Mouse (Mus musculus): ENCODE measurements around the gene Snu13. TPM values are rescaled to one million over a fixed set of nuclear protein-coding genes. Genes with fewer than 3 reads are reported as not detected.

Snu13 gene
- 10 to 100 TPM; 48.6 to 53.8 TPM for total RNA-seq (2021)
- long read RNA-seq, experiment 1, transcript Snu13-202 (3 exons, 2,077 nt) = major isoform, 118 of 121 reads
- long read RNA-seq, experiment 1, partial matches to known transcripts = 0 of 121 reads
- long read RNA-seq, experiment 1, other reads (novel, unspliced or antisense) = 2 of 121 reads
- long read RNA-seq, experiment 2, transcript Snu13-202 (3 exons, 2,077 nt) = major isoform, 81 of 85 reads
- long read RNA-seq, experiment 2, partial matches to known transcripts = 0 of 85 reads
- long read RNA-seq, experiment 2, other reads (novel, unspliced or antisense) = 4 of 85 reads

GRCm38 (mm10) chr15:82047080-82047883 is at the start of gene Snu13:
Gene Snu13 (minus strand): TSS chr15:82047598.
- DNase-seq = peak; percentile 90 to 95
- intact Hi-C loops (cut with DNase I) = no loop called here

GRCm38 (mm10) chr15:82091061-82091460 is 43.7 kb upstream of the Snu13 start:
- intact Hi-C loops (cut with DNase I) = no loop called here

GRCm38 (mm10) chr15:82087266-82087665 is 39.9 kb upstream of the Snu13 start:
- DNase-seq = no peak
- intact Hi-C loops (cut with DNase I) = no loop called here

More at GRCm38 (mm10) chr15:82091061-82091460, 43.7 kb upstream of the Snu13 start:
- DNase-seq = no peak

- intact Hi-C loops (cut with DNase I) = no loop called here
- no peak for DNase-seq
Observed at GRCm38 (mm10) chr15:82086131-82086530, 38.7 kb upstream of the Snu13 start.

- no peak for DNase-seq
- intact Hi-C loops (cut with DNase I) = no loop called here
Observed at GRCm38 (mm10) chr15:82085606-82086005, 38.2 kb upstream of the Snu13 start.

GRCm38 (mm10) chr15:82081161-82081560 is 33.8 kb upstream of the Snu13 start:
- peak; percentile 8 to 10 for DNase-seq
- intact Hi-C loops (cut with DNase I) = loop anchor here (1.0 kb wide), 1 partner anchor 21 kb away; no protein-coding TSS in a partner anchor

GRCm38 (mm10) chr15:82079883-82080282 is 32.5 kb upstream of the Snu13 start:
- intact Hi-C loops (cut with DNase I) = no loop called here
- no peak for DNase-seq

- intact Hi-C loops (cut with DNase I) = no loop called here
- no peak for DNase-seq
Observed at GRCm38 (mm10) chr15:82073490-82073889, 26.1 kb upstream of the Snu13 start.

- intact Hi-C loops (cut with DNase I) = no loop called here
- no peak for DNase-seq
Observed at GRCm38 (mm10) chr15:82071816-82072469, 24.5 kb upstream of the Snu13 start.

- DNase-seq = no peak
- intact Hi-C loops (cut with DNase I) = no loop called here
Observed at GRCm38 (mm10) chr15:82069898-82070297, 22.5 kb upstream of the Snu13 start, which contains the start of gene Mei1. Gene Mei1 (plus strand): TSS chr15:82069996.

GRCm38 (mm10) chr15:82065511-82065910 is 18.1 kb upstream of the Snu13 start:
- peak; percentile 65 to 87 for DNase-seq
- intact Hi-C loops (cut with DNase I) = loop anchor here (1.0 to 2.0 kb wide), 4 partner anchors 42 to 171 kb away; no protein-coding TSS in a partner anchor

- no peak for DNase-seq
- intact Hi-C loops (cut with DNase I) = loop anchor here (2.0 kb wide), 2 partner anchors 77 to 101 kb away; no protein-coding TSS in a partner anchor
Observed at GRCm38 (mm10) chr15:82063909-82064308, 16.5 kb upstream of the Snu13 start.

GRCm38 (mm10) chr15:82058719-82059201 is 11.4 kb upstream of the Snu13 start, which contains the start of gene 4930407I10Rik:
Gene 4930407I10Rik (plus strand): TSS chr15:82059151.
- intact Hi-C loops (cut with DNase I) = no loop called here
- no peak for DNase-seq

GRCm38 (mm10) chr15:82052544-82052943 is 5.1 kb upstream of the Snu13 start:
- DNase-seq = no peak
- intact Hi-C loops (cut with DNase I) = no loop called here

GRCm38 (mm10) chr15:82046246-82046891 is 1.0 kb downstream of the Snu13 start:
- no peak for DNase-seq
- intact Hi-C loops (cut with DNase I) = no loop called here

- intact Hi-C loops (cut with DNase I) = loop anchor here (5.0 kb wide), 1 partner anchor 87 kb away; no protein-coding TSS in a partner anchor
- no peak for DNase-seq
Observed at GRCm38 (mm10) chr15:82044166-82044784, 3.1 kb downstream of the Snu13 start.

- DNase-seq = peak; percentile 30 to 56
- intact Hi-C loops (cut with DNase I) = loop anchor here (5.0 kb wide), 1 partner anchor 83 kb away; no protein-coding TSS in a partner anchor
Observed at GRCm38 (mm10) chr15:82040650-82041049, 6.7 kb downstream of the Snu13 start.

- intact Hi-C loops (cut with DNase I) = no loop called here
- DNase-seq = peak; percentile 14 to 41
Observed at GRCm38 (mm10) chr15:82035904-82036689, 11.3 kb downstream of the Snu13 start.

- intact Hi-C loops (cut with DNase I) = no loop called here
- DNase-seq = no peak
Observed at GRCm38 (mm10) chr15:82033762-82034161, 13.6 kb downstream of the Snu13 start, which contains the start of gene Desi1. Gene Desi1 (minus strand): TSS chr15:82033862.
